Mouse (Mus musculus): ENCODE measurements around the gene Dnajc13. TPM values are rescaled to one million over a fixed set of nuclear protein-coding genes. Genes with fewer than 3 reads are reported as not detected.

The Dnajc13 gene
- total RNA-seq, 2 experiments from 2014 or later, result 29.7 to 32.1 TPM

GRCm38 (mm10) chr9:104275084-104275785 lies 12.5 kb upstream of the Dnajc13 start:
- no peak for DNase-seq
- Histone ChIP-seq H3K4me3 (no peak overlapping the region), H3K27ac (no peak overlapping the region)
- no peak for TF ChIP-seq CTCF (IDR thresholded peaks at IDR 0.05)
- intact Hi-C loops (cut with DNase I), result loop anchor here (5.0 kb wide), 2 partner anchors 102 to 1112 kb away; no protein-coding TSS in a partner anchor

- TF ChIP-seq CTCF (IDR thresholded peaks at IDR 0.05), result no peak
- no peak for DNase-seq
- intact Hi-C loops (cut with DNase I), result no loop called here
- Histone ChIP-seq H3K27ac (no peak overlapping the region), H3K4me3 (no peak overlapping the region)
Observed at GRCm38 (mm10) chr9:104272057-104272456, 9.3 kb upstream of the Dnajc13 start.

- DNase-seq, result no peak
- Histone ChIP-seq H3K27ac (no peak overlapping the region), H3K4me3 (no peak overlapping the region)
- intact Hi-C loops (cut with DNase I), result no loop called here
- no peak for TF ChIP-seq CTCF (IDR thresholded peaks at IDR 0.05)
Observed at GRCm38 (mm10) chr9:104271642-104272041, 8.9 kb upstream of the Dnajc13 start.

GRCm38 (mm10) chr9:104269944-104270343 lies 7.2 kb upstream of the Dnajc13 start:
- no peak overlapping the region for H3K27ac ChIP-seq
- intact Hi-C loops (cut with DNase I), result no loop called here
- TF ChIP-seq CTCF (IDR thresholded peaks at IDR 0.05), result no peak
- no peak overlapping the region for H3K4me3 ChIP-seq
- DNase-seq, result no peak

- Histone ChIP-seq H3K27ac (no peak overlapping the region), H3K4me3 (no peak overlapping the region)
- DNase-seq, result no peak
- no peak for TF ChIP-seq CTCF (IDR thresholded peaks at IDR 0.05)
- intact Hi-C loops (cut with DNase I), result no loop called here
Observed at GRCm38 (mm10) chr9:104269349-104269871, 6.7 kb upstream of the Dnajc13 start.

GRCm38 (mm10) chr9:104264567-104264966 lies 1.8 kb upstream of the Dnajc13 start:
- intact Hi-C loops (cut with DNase I), result no loop called here
- H3K4me3 ChIP-seq, result no peak overlapping the region
- no peak for TF ChIP-seq CTCF (IDR thresholded peaks at IDR 0.05)
- H3K27ac ChIP-seq, result no peak overlapping the region
- DNase-seq, result no peak

GRCm38 (mm10) chr9:104262016-104262762 lies 541 bp downstream of the Dnajc13 start:
- Histone ChIP-seq H3K4me3 (peak overlapping the region; percentile 100), H3K27ac (peak overlapping the region; percentile 95)
- intact Hi-C loops (cut with DNase I), result no loop called here
- no peak for DNase-seq
- TF ChIP-seq CTCF (IDR thresholded peaks at IDR 0.05), result no peak

GRCm38 (mm10) chr9:104260306-104260705 lies 2.4 kb downstream of the Dnajc13 start:
- DNase-seq, result no peak
- intact Hi-C loops (cut with DNase I), result no loop called here
- no peak for TF ChIP-seq CTCF (IDR thresholded peaks at IDR 0.05)
- Histone ChIP-seq H3K27ac (no peak overlapping the region), H3K4me3 (no peak overlapping the region)

GRCm38 (mm10) chr9:104256085-104256484 lies 6.6 kb downstream of the Dnajc13 start:
- Histone ChIP-seq H3K27ac (no peak overlapping the region), H3K4me3 (no peak overlapping the region)
- no peak for DNase-seq
- no peak for TF ChIP-seq CTCF (IDR thresholded peaks at IDR 0.05)
- intact Hi-C loops (cut with DNase I), result no loop called here

GRCm38 (mm10) chr9:104254408-104255180 lies 8.1 kb downstream of the Dnajc13 start:
- no peak for DNase-seq
- intact Hi-C loops (cut with DNase I), result no loop called here
- H3K27ac ChIP-seq, result no peak overlapping the region
- H3K4me3 ChIP-seq, result no peak overlapping the region
- no peak for TF ChIP-seq CTCF (IDR thresholded peaks at IDR 0.05)

- H3K4me3 ChIP-seq, result no peak overlapping the region
- no peak for DNase-seq
- no peak overlapping the region for H3K27ac ChIP-seq
- intact Hi-C loops (cut with DNase I), result no loop called here
- TF ChIP-seq CTCF (IDR thresholded peaks at IDR 0.05), result no peak
Observed at GRCm38 (mm10) chr9:104252637-104253036, 10.1 kb downstream of the Dnajc13 start.

GRCm38 (mm10) chr9:104251687-104252086 lies 11.0 kb downstream of the Dnajc13 start:
- Histone ChIP-seq H3K4me3 (no peak overlapping the region), H3K27ac (no peak overlapping the region)
- DNase-seq, result no peak
- intact Hi-C loops (cut with DNase I), result no loop called here
- TF ChIP-seq CTCF (IDR thresholded peaks at IDR 0.05), result no peak

GRCm38 (mm10) chr9:104251111-104251510 lies 11.6 kb downstream of the Dnajc13 start:
- DNase-seq, result no peak
- Histone ChIP-seq H3K4me3 (no peak overlapping the region), H3K27ac (no peak overlapping the region)
- TF ChIP-seq CTCF (IDR thresholded peaks at IDR 0.05), result no peak
- intact Hi-C loops (cut with DNase I), result no loop called here

All from gastrocnemius, adult 2 months (tissue).